Mouse (Mus musculus): ENCODE measurements around the gene Kcnj15.

DNA sequence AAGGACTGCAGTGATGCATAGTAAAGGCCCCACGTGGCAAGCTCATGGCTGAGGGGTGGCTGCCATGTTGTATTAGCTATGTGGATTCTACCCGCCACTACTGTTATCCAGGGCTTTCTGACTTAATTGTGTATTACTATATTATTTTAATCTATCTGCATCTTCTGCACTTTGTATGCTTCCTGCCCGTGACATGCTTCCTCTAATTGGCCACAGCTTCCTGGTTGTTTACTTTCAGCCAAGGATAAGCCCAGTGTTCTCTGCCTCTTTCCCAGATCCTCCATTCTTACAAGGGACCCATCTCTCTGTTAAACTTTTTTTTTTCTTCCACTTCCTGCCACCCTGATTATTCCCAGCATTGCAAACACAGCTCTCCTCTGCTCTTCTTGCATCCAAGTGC lies 32.0 kb downstream of the Kcnj15 start:
- TF ChIP-seq CTCF (IDR thresholded peaks at IDR 0.05; ENCODE audit: extremely low read depth, insufficient read depth, low read length), result no peak
- no peak for TF ChIP-seq POLR2A (IDR thresholded peaks at IDR 0.05; ENCODE audit: extremely low read depth, insufficient read depth, low read length)
